Mouse (Mus musculus) midbrain, embryonic 12.5 days (tissue): ENCODE results near the gene Plpp4. TPM values are rescaled to one million over a fixed set of nuclear protein-coding genes. Genes with fewer than 3 reads are reported as not detected.

Experiments
- ATAC-seq: fragments of 200-750 bp; cut with Nextera tagmentation; 2 replicates; pipeline ENCODE4 v1.8.0; 2017; ENCODE audit warnings: low read depth, moderate TSS enrichment, moderate library complexity; ENCODE audit not compliant: low FRiP score
- H3K27ac ChIP-seq: fragments of 300-500 bp; sonication (generic); replicated peaks from 2 replicates; pipeline ENCODE4 v1.5.1; 2016; ENCODE audit warnings: mild to moderate bottlenecking
- H3K27me3 ChIP-seq: fragments of 300-500 bp; sonication (generic); 2 replicates; pipeline ENCODE4 v1.6.1; 2016; ENCODE audit warnings: mild to moderate bottlenecking
- H3K36me3 ChIP-seq: fragments of 300-500 bp; sonication (generic); 2 replicates; pipeline ENCODE4 v1.6.1; 2016
- H3K4me1 ChIP-seq: fragments of 300-500 bp; sonication (generic); 2 replicates; pipeline ENCODE4 v1.6.1; 2016
- H3K4me2 ChIP-seq: fragments of 300-500 bp; sonication (generic); replicated peaks from 2 replicates; pipeline ENCODE4 v1.6.1; 2016; ENCODE audit warnings: mild to moderate bottlenecking, moderate library complexity
- H3K4me3 ChIP-seq: fragments of 300-500 bp; sonication (generic); 2 replicates; pipeline ENCODE4 v1.5.1; 2016; ENCODE audit warnings: mild to moderate bottlenecking
- H3K9ac ChIP-seq: fragments of 300-500 bp; sonication (generic); replicated peaks from 2 replicates; pipeline ENCODE4 v1.6.1; 2016; ENCODE audit warnings: mild to moderate bottlenecking, moderate library complexity
- H3K9me3 ChIP-seq: fragments of 300-500 bp; sonication (generic); 2 replicates; pipeline ENCODE4 v1.6.1; 2016; ENCODE audit warnings: mild to moderate bottlenecking
- WGBS: fragments of 180-500 bp; shearing (Covaris S2); methylation state at CpG from one replicate; pipeline ENCODE4 v1.1.7; 2016; 5-methylcytosine and 5-hydroxymethylcytosine counted together
- polyA plus RNA-seq: library from polyadenylated mRNA; unstranded; fragments of >200 nt; fragmentation: Nextera tagmentation; extraction: Ambion mirVana; gene quantifications from 2 replicates; pipeline ENCODE4 v1.2.1, GENCODE M21; 2016

Plpp4 gene
- polyA plus RNA-seq, 1 experiment from 2014 or later: 5.5 TPM

GRCm38 (mm10) chr7:129303356-129303755, 46.5 kb downstream of the Plpp4 start:
- ATAC-seq: no peak
- Histone ChIP-seq H3K4me3 (no peak overlapping the region), H3K9me3 (no peaks in the 10 kb centered on the region), H3K9ac (no peak overlapping the region), H3K4me1 (peaks cover 8% of the 10 kb centered on the region; the same call in 1 of the 2 replicates), H3K27me3 (no peaks in the 10 kb centered on the region; the same call in 1 of the 2 replicates), H3K4me2 (no peak overlapping the region), H3K36me3 (no peaks in the 10 kb centered on the region), H3K27ac (no peak overlapping the region)
- 81% methylated on average over 4 of the region's 4 CpGs for WGBS

DNA sequence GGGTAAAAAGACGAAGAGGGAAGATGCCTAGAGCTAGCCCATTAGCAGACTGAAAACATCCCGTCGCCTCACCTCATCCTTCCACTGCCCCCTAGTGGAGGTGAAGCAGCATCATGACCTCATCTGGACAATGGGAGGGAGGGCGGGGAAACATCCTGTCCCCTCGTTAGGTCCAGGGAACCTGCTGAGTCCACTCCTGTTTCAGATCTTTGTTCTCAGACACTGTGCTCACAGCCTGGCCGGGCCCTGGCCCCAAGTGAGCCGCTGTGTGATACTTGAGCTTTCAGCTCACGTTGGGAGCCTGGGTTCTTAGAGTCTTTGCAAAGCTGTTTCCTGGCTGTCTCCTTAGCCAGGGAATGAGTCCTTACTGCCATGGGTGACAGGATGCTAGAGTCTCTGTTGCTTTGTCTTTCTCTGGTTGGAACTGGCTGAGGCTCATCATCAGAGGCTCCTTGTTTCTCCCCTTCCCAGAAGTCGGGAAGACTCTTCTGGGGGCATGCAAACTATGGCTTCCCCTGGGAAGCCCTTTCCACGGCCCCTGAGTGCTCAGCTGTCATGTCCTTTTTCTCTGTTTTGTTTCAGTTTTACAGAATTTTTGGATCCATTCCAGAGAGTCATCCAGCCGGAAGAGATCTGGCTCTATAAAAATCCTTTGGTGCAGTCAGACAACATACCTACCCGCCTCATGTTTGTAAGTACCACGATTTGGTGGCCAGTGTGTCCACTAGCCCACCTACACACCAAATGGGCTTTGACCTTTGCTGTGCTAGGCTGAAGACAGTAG, 50.4 kb downstream of the Plpp4 start:
- Histone ChIP-seq H3K27ac (0 out of 2 replicates have a peak overlapping the region, but pooled peaks have one; percentile 20), H3K4me2 (0 out of 2 replicates have a peak overlapping the region, but pooled peaks have one; percentile 9), H3K36me3 (no peaks in the 10 kb centered on the region), H3K4me3 (no peak overlapping the region), H3K4me1 (peaks cover 8% of the 10 kb centered on the region; the same call in 1 of the 2 replicates), H3K9ac (no peak overlapping the region), H3K27me3 (no peaks in the 10 kb centered on the region; the same call in 1 of the 2 replicates), H3K9me3 (no peaks in the 10 kb centered on the region)
- no peak for ATAC-seq
- 27% methylated on average over 13 of the region's 13 CpGs for WGBS

- ATAC-seq: no peak
- H3K9ac ChIP-seq: no peak overlapping the region
Measured at GRCm38 (mm10) chr7:129308661-129309060, 51.8 kb downstream of the Plpp4 start.

GRCm38 (mm10) chr7:129312521-129312920, 55.7 kb downstream of the Plpp4 start:
- ATAC-seq: no peak
- H3K4me3 ChIP-seq: no peak overlapping the region
- no peaks in the 10 kb centered on the region for H3K9me3 ChIP-seq
- no peak overlapping the region for H3K27ac ChIP-seq
- WGBS: 67% methylated on average over 6 of the region's 6 CpGs
- H3K4me1 ChIP-seq: peaks cover 4% of the 10 kb centered on the region
- H3K36me3 ChIP-seq: no peaks in the 10 kb centered on the region
- no peak overlapping the region for H3K4me2 ChIP-seq
- H3K27me3 ChIP-seq: no peaks in the 10 kb centered on the region; the same call in 1 of the 2 replicates
- no peak overlapping the region for H3K9ac ChIP-seq

More at GRCm38 (mm10) chr7:129308661-129309060, 51.8 kb downstream of the Plpp4 start:
- Histone ChIP-seq H3K4me2 (no peak overlapping the region), H3K27me3 (no peaks in the 10 kb centered on the region; the same call in 1 of the 2 replicates), H3K4me3 (no peak overlapping the region), H3K36me3 (no peaks in the 10 kb centered on the region), H3K4me1 (peaks cover 8% of the 10 kb centered on the region; the same call in 1 of the 2 replicates), H3K27ac (no peak overlapping the region), H3K9me3 (no peaks in the 10 kb centered on the region)
- WGBS: 80% methylated on average over 6 of the region's 6 CpGs

- no peaks in the 10 kb centered on the region for H3K9me3 ChIP-seq
- H3K36me3 ChIP-seq: no peaks in the 10 kb centered on the region
- no peaks in the 10 kb centered on the region for H3K27me3 ChIP-seq
- no peak for ATAC-seq
- 95% methylated on average over 2 of the region's 2 CpGs for WGBS
- H3K9ac ChIP-seq: no peak overlapping the region
- no peak overlapping the region for H3K4me2 ChIP-seq
- peaks cover 4% of the 10 kb centered on the region; the same call in 1 of the 2 replicates for H3K4me1 ChIP-seq
- no peak overlapping the region for H3K4me3 ChIP-seq
- no peak overlapping the region for H3K27ac ChIP-seq
Measured at GRCm38 (mm10) chr7:129313969-129314368, 57.1 kb downstream of the Plpp4 start.

- Histone ChIP-seq H3K9me3 (0 out of 2 replicates have a peak, but pooled peaks cover 4% of the 10 kb centered on the region), H3K27me3 (no peaks in the 10 kb centered on the region), H3K27ac (no peak overlapping the region), H3K4me2 (no peak overlapping the region), H3K36me3 (no peaks in the 10 kb centered on the region), H3K4me3 (no peak overlapping the region), H3K4me1 (no peaks in the 10 kb centered on the region), H3K9ac (no peak overlapping the region)
- 95% methylated on average over 3 of the region's 3 CpGs for WGBS
- no peak for ATAC-seq
Measured at GRCm38 (mm10) chr7:129340096-129340495, 83.3 kb downstream of the Plpp4 start.

- H3K4me2 ChIP-seq: no peak overlapping the region
- H3K36me3 ChIP-seq: no peaks in the 10 kb centered on the region
- no peak for ATAC-seq
- H3K4me1 ChIP-seq: no peaks in the 10 kb centered on the region
- WGBS: 92% methylated on average over 2 of the region's 2 CpGs
- H3K27ac ChIP-seq: no peak overlapping the region
- no peak overlapping the region for H3K4me3 ChIP-seq
- no peak overlapping the region for H3K9ac ChIP-seq
- no peaks in the 10 kb centered on the region for H3K9me3 ChIP-seq
- no peaks in the 10 kb centered on the region for H3K27me3 ChIP-seq
Measured at GRCm38 (mm10) chr7:129355561-129355960, 98.7 kb downstream of the Plpp4 start.

DNA sequence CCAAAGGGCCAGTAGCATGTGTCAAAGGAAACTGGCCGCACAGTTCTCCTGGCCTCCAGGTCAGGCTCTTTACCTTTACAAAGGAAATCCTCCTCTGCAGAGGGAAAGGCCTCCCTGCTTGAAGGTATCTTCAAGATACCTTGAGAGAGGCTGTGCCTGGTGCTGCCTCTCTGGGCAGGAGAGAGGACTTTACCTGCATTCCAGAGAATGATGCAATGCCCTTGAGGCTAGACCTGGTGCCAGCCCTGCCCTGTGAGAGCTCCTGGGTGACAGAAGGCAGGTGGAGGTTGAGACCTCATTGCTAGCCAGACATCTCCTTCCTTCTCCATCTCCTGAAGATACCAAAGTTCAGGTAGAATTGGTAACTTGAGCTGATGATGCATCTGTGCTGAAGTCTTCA, 118.5 kb downstream of the Plpp4 start:
- no peak overlapping the region for H3K27ac ChIP-seq
- no peaks in the 10 kb centered on the region for H3K27me3 ChIP-seq
- H3K9ac ChIP-seq: no peak overlapping the region
- no peak for ATAC-seq
- no peaks in the 10 kb centered on the region for H3K9me3 ChIP-seq
- no peak overlapping the region for H3K4me2 ChIP-seq
- 92% methylated on average over 1 of the region's 1 CpGs for WGBS
- no peaks in the 10 kb centered on the region for H3K4me1 ChIP-seq
- no peaks in the 10 kb centered on the region for H3K36me3 ChIP-seq
- H3K4me3 ChIP-seq: no peak overlapping the region

- no peak overlapping the region for H3K27ac ChIP-seq
- H3K4me1 ChIP-seq: no peaks in the 10 kb centered on the region
- H3K9me3 ChIP-seq: no peaks in the 10 kb centered on the region
- H3K36me3 ChIP-seq: no peaks in the 10 kb centered on the region
- ATAC-seq: no peak
- H3K4me2 ChIP-seq: no peak overlapping the region
- H3K27me3 ChIP-seq: no peaks in the 10 kb centered on the region
- 86% methylated on average over 3 of the region's 3 CpGs for WGBS
- H3K9ac ChIP-seq: no peak overlapping the region
- no peak overlapping the region for H3K4me3 ChIP-seq
Measured at GRCm38 (mm10) chr7:129385149-129385548, 128.3 kb downstream of the Plpp4 start.

GRCm38 (mm10) chr7:129392835-129393489, 136.1 kb downstream of the Plpp4 start:
- Histone ChIP-seq H3K9ac (no peak overlapping the region), H3K4me1 (no peaks in the 10 kb centered on the region; the same call in 1 of the 2 replicates), H3K27me3 (0 out of 2 replicates have a peak, but pooled peaks cover 12% of the 10 kb centered on the region), H3K4me3 (no peak overlapping the region), H3K4me2 (no peak overlapping the region), H3K9me3 (no peaks in the 10 kb centered on the region), H3K27ac (no peak overlapping the region), H3K36me3 (no peaks in the 10 kb centered on the region)
- 54% methylated on average over 11 of the region's 11 CpGs for WGBS
- ATAC-seq: no peak

DNA sequence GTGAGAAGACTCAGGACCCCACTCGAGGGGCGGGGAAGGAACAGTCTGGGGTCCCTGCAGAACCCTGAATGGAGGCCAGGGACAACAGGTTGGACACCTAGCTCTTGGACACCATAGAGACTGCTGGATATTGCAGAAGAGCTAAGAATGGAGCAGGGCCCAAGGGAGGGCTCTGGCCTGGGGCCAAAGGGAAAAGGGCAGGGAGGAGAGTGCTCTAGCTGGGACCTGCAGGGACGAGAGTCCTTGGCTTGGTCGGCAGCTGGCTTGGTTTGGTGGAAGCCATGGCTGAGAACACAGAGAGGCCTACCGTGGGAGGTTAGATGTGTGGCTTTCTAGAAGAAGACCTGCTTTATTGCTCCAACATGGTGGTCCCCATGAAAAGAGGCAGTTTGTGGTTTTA, 139.7 kb downstream of the Plpp4 start:
- no peak overlapping the region for H3K4me2 ChIP-seq
- H3K9ac ChIP-seq: no peak overlapping the region
- H3K9me3 ChIP-seq: no peaks in the 10 kb centered on the region
- no peaks in the 10 kb centered on the region for H3K36me3 ChIP-seq
- 0 out of 2 replicates have a peak, but pooled peaks cover 7% of the 10 kb centered on the region for H3K27me3 ChIP-seq
- H3K4me1 ChIP-seq: no peaks in the 10 kb centered on the region; the same call in 1 of the 2 replicates
- no peak for ATAC-seq
- 90% methylated on average over 5 of the region's 5 CpGs for whole genome bisulfite sequencing
- H3K4me3 ChIP-seq: no peak overlapping the region
- no peak overlapping the region for H3K27ac ChIP-seq

GRCm38 (mm10) chr7:129399071-129399470, 142.2 kb downstream of the Plpp4 start:
- Histone ChIP-seq H3K27ac (no peak overlapping the region), H3K4me3 (no peak overlapping the region), H3K27me3 (no peaks in the 10 kb centered on the region), H3K36me3 (no peaks in the 10 kb centered on the region), H3K9me3 (no peaks in the 10 kb centered on the region), H3K4me2 (no peak overlapping the region), H3K9ac (no peak overlapping the region), H3K4me1 (peaks cover 15% of the 10 kb centered on the region)
- no peak for ATAC-seq
- WGBS: 87% methylated on average over 7 of the region's 7 CpGs
